Mouse (Mus musculus) olfactory bulb, adult 2 months (tissue): ENCODE results near the gene Chst14.

Experiments
- CTCF ChIP-seq: fragments of 200-500 bp; IDR thresholded peaks from 2 replicates; pipeline ENCODE4 v1.5.1; 2012; ENCODE audit warnings: low read depth, mild to moderate bottlenecking, low read length, moderate library complexity; ENCODE audit not compliant: insufficient read depth
- POLR2A ChIP-seq: fragments of 200-500 bp; IDR thresholded peaks from 2 replicates; pipeline ENCODE4 v1.6.1; 2012; ENCODE audit warnings: mild to moderate bottlenecking, low read depth, low read length, moderate library complexity; ENCODE audit not compliant: insufficient read depth

DNA sequence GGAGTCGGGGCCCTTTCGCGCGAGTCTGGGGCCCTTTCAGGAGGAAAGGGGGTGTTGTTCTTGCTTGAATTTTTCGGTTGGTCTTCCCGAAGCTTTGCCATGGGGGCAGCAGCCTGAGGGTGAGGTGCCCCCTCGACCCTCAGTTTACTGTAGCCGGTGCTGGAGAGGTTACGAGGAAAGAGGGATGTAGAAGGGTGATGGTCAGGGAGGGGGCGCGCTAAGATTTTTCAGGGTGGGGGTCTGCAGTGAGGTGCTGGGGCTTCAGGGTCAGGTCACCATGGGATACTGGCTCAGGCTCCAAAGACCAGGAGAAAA lies 25.5 kb upstream of the Chst14 start:
- TF ChIP-seq CTCF (no peak), POLR2A (no peak)
